Mouse (Mus musculus) stomach, postnatal 0 days (tissue): Measurements from ENCODE around the gene Tmem189.

ENCODE experiments used
- CTCF ChIP-seq: IDR thresholded peaks from 2 replicates; pipeline ENCODE4 v1.5.1; 2016; ENCODE audit warnings: antibody characterized with exemption, low read depth, mild to moderate bottlenecking, moderate library complexity
- EP300 ChIP-seq: optimal IDR thresholded peaks from 2 replicates; pipeline ENCODE3; 2016; ENCODE audit warnings: antibody characterized with exemption

DNA sequence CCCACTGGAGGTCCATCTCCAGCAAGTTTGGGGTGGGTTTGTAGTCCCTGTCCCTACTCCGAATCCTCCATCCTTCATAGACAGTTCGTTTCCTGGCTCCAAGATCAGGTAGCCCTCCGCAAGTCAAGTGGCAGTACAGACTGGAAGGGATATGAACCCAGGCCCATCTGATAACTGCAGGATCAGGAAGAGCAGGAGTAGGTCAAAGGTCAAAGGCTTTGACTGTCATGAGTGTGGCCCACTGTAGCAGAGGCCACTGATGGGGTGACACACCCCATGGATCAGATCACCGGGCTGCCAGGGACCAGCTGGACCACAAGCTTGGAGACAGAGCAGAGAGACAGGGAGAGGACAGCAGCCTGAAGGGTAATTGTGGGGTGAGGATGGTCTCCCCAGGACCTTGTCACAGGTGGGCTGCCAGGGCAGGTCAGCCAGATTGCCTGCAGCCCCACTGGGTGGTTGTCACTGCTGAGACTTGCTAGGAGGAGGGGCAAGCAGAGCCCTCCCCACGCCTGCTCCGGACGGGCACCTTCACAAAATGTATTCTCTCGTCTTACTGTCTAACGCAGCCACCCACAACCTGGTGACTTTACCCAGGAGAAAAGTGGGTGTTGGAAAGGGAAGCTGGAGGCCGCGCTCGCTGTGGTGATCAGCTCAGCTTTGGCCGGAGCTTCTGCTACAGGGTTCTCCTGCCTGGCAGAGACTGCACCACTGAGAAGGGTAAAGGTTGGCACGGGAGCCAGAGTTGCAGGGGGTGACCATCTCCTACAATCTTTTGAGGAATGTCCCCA is 2.4 kb upstream of the Tmem189 start:
- TF ChIP-seq CTCF (no peak), EP300 (no peak)
